Mouse (Mus musculus) heart, postnatal 0 days (tissue): ENCODE results near the gene Angptl6. TPM values are rescaled to one million over a fixed set of nuclear protein-coding genes. Genes with fewer than 3 reads are reported as not detected.

ENCODE experiments used
- ATAC-seq: fragments of 200-750 bp; cut with Nextera tagmentation; 2 replicates; pipeline ENCODE4 v1.8.0; 2017; ENCODE audit warnings: low read depth, moderate number of reproducible peaks, moderate library complexity; ENCODE audit not compliant: insufficient read depth
- DNase-seq: peaks from one replicate; pipeline ENCODE4 v3.0.0-alpha.2; 2016; ENCODE audit warnings: low spot score
- H3K27ac ChIP-seq: fragments of 300-500 bp; sonication (generic); 2 replicates; pipeline ENCODE4 v1.5.1; 2014; ENCODE audit warnings: low read depth, mild to moderate bottlenecking
- H3K27me3 ChIP-seq: fragments of 300-500 bp; sonication (generic); 2 replicates; pipeline ENCODE4 v1.6.1; 2014; ENCODE audit warnings: low read length, mixed read lengths; ENCODE audit not compliant: control insufficient read depth, insufficient read depth
- H3K36me3 ChIP-seq: fragments of 300-500 bp; sonication (generic); replicated peaks from 2 replicates; pipeline ENCODE4 v1.6.1; 2014; ENCODE audit warnings: low read length, mixed read lengths; ENCODE audit not compliant: control insufficient read depth, insufficient read depth
- H3K4me1 ChIP-seq: fragments of 300-500 bp; sonication (generic); 2 replicates; pipeline ENCODE4 v1.6.1; 2014; ENCODE audit warnings: antibody characterized with exemption; ENCODE audit not compliant: control insufficient read depth, insufficient read depth
- H3K4me2 ChIP-seq: fragments of 300-500 bp; sonication (generic); 2 replicates; pipeline ENCODE4 v1.6.1; 2014; ENCODE audit warnings: low read depth, mild to moderate bottlenecking, low read length, moderate library complexity
- H3K4me3 ChIP-seq: fragments of 300-500 bp; sonication (generic); 2 replicates; pipeline ENCODE4 v1.5.1; 2014; ENCODE audit warnings: low read depth, low read length
- H3K9ac ChIP-seq: fragments of 300-500 bp; sonication (generic); replicated peaks from 2 replicates; pipeline ENCODE4 v1.6.1; 2014; ENCODE audit warnings: low read depth, low read length, mixed read lengths
- H3K9me3 ChIP-seq: fragments of 300-500 bp; sonication (generic); replicated peaks from 2 replicates; pipeline ENCODE4 v1.6.1; 2016; ENCODE audit warnings: low read length; ENCODE audit not compliant: control insufficient read depth
- CTCF ChIP-seq: IDR thresholded peaks from 2 replicates; pipeline ENCODE4 v1.5.1; 2016; ENCODE audit warnings: antibody characterized with exemption, control low read depth, low read depth
- EP300 ChIP-seq: IDR thresholded peaks from 2 replicates; pipeline ENCODE4 v1.6.1; 2016; ENCODE audit warnings: antibody characterized with exemption, low read depth
- WGBS: fragments of 180-500 bp; shearing (Covaris S2); extraction: QIAGEN DNeasy Blood & Tissue Kit; methylation state at CpG from one replicate; pipeline ENCODE4 v1.1.7; 2014; 5-methylcytosine and 5-hydroxymethylcytosine counted together
- polyA plus RNA-seq: library from polyadenylated mRNA; unstranded; fragments of >200 nt; fragmentation: Nextera tagmentation; extraction: Ambion mirVana; gene quantifications from 2 replicates; pipeline ENCODE4 v1.2.1, GENCODE M21; 2015
- total RNA-seq: library from RNA; depleted of rRNA; stranded (reverse); fragments of >200 nt; gene quantifications from 2 replicates; pipeline ENCODE4 v1.2.3, GENCODE M21; 2014; ENCODE audit warnings: low replicate concordance

Angptl6 gene
- total and polyA plus RNA-seq, 2 experiments from 2014 or later = 2.0 TPM; not detected in 1

- 55% methylated on average over 3 of the region's 3 CpGs for WGBS
- Histone ChIP-seq H3K4me3 (no peak overlapping the region), H3K27ac (no peak overlapping the region), H3K4me1 (peaks cover 4% of the 10 kb centered on the region; the same call in 1 of the 2 replicates), H3K36me3 (no peaks in the 10 kb centered on the region), H3K9ac (no peak overlapping the region), H3K9me3 (no peaks in the 10 kb centered on the region), H3K4me2 (no peak overlapping the region), H3K27me3 (0 out of 2 replicates have a peak, but pooled peaks cover 15% of the 10 kb centered on the region)
- no peak for DNase-seq
- TF ChIP-seq EP300 (no peak), CTCF (no peak)
- no peak for ATAC-seq
Measured at GRCm38 (mm10) chr9:20866879-20867278, 12.6 kb downstream of the Angptl6 start.

DNA sequence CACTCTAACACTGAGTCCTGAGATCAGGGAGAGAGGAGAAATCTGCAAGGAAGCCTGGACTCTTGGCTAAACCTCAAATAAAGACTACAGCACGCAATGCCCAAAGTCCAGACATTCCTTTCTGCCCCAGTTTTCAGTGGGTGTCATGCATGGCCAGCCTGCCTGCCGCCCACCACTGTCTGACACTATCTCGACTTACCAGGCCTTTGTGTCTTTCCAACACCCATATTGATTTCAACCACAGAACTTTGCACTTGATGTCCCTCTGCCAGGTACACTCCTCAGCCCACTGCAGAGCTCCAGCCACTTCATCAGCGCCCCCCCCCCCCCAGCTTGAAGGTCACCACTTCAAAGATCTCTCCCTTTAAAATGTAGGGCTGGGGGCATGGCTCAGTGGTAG is 17.3 kb downstream of the Angptl6 start:
- ATAC-seq = no peak
- Histone ChIP-seq H3K36me3 (no peaks in the 10 kb centered on the region), H3K27me3 (no peaks in the 10 kb centered on the region), H3K27ac (no peak overlapping the region), H3K4me1 (no peaks in the 10 kb centered on the region), H3K9ac (no peak overlapping the region), H3K4me3 (no peak overlapping the region), H3K9me3 (no peaks in the 10 kb centered on the region), H3K4me2 (no peak overlapping the region)
- DNase-seq = no peak
- TF ChIP-seq CTCF (no peak), EP300 (no peak)
- 48% methylated on average over 4 of the region's 4 CpGs for WGBS

DNA sequence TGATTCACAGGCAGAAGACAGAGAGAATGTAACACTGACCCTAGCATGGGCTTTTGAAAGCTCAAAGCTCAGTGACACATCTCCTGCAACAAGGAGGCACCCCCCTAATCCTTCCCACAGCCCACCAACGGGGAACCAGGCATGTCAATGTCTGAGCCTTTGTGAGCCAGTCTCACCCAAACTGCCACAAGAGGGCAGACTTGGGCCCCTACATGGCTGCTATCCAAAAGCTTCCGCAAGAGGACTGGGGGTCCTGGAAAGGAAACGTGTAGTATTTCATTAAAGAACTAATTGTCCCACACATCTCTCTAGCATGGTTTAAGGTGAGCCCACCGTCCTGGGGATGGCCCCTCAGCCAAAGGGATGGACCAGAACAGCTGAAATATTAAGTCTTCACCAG is 17.7 kb downstream of the Angptl6 start:
- WGBS = 10% methylated on average over 4 of the region's 4 CpGs
- no peak overlapping the region for H3K4me3 ChIP-seq
- H3K9ac ChIP-seq = no peak overlapping the region
- TF ChIP-seq EP300 (no peak), CTCF (peak; percentile 45)
- no peaks in the 10 kb centered on the region for H3K4me1 ChIP-seq
- H3K36me3 ChIP-seq = no peaks in the 10 kb centered on the region
- DNase-seq (no peak), ATAC-seq (no peak)
- H3K4me2 ChIP-seq = no peak overlapping the region
- no peaks in the 10 kb centered on the region for H3K9me3 ChIP-seq
- H3K27me3 ChIP-seq = no peaks in the 10 kb centered on the region
- no peak overlapping the region for H3K27ac ChIP-seq

GRCm38 (mm10) chr9:20859926-20860325 is 19.6 kb downstream of the Angptl6 start:
- ATAC-seq (no peak), DNase-seq (no peak)
- no peak for TF ChIP-seq CTCF
- no peak for TF ChIP-seq EP300
- Histone ChIP-seq H3K27ac (no peak overlapping the region), H3K4me1 (no peaks in the 10 kb centered on the region), H3K27me3 (no peaks in the 10 kb centered on the region), H3K36me3 (no peaks in the 10 kb centered on the region), H3K4me2 (no peak overlapping the region), H3K9me3 (no peaks in the 10 kb centered on the region), H3K9ac (no peak overlapping the region), H3K4me3 (no peak overlapping the region)
- WGBS = 40% methylated on average over 6 of the region's 6 CpGs

GRCm38 (mm10) chr9:20857131-20857530 is 22.4 kb downstream of the Angptl6 start:
- H3K9ac ChIP-seq = no peak overlapping the region
- H3K4me1 ChIP-seq = no peaks in the 10 kb centered on the region
- WGBS = 9% methylated on average over 6 of the region's 6 CpGs
- no peak overlapping the region for H3K4me3 ChIP-seq
- no peaks in the 10 kb centered on the region for H3K36me3 ChIP-seq
- peak; percentile 64 for DNase-seq
- TF ChIP-seq EP300 (no peak), CTCF (no peak)
- no peaks in the 10 kb centered on the region for H3K27me3 ChIP-seq
- H3K9me3 ChIP-seq = no peaks in the 10 kb centered on the region
- ATAC-seq = peak; percentile 44; the same call in 1 of the 2 replicates
- H3K4me2 ChIP-seq = no peak overlapping the region
- no peak overlapping the region for H3K27ac ChIP-seq

- Histone ChIP-seq H3K36me3 (no peaks in the 10 kb centered on the region), H3K4me3 (no peak overlapping the region), H3K4me1 (no peaks in the 10 kb centered on the region), H3K27me3 (no peaks in the 10 kb centered on the region), H3K4me2 (no peak overlapping the region), H3K27ac (no peak overlapping the region), H3K9me3 (no peaks in the 10 kb centered on the region), H3K9ac (no peak overlapping the region)
- DNase-seq (no peak), ATAC-seq (no peak)
- 71% methylated on average over 2 of the region's 2 CpGs for WGBS
- no peak for TF ChIP-seq EP300
- no peak for TF ChIP-seq CTCF
Measured at GRCm38 (mm10) chr9:20850179-20850578, 29.3 kb downstream of the Angptl6 start.
